ENCODE assay signal across 11 mouse cellular contexts in genomic region chr9:46433716-46434115, GRCm38 (mm10).
"Had no signal": no experiment of that assay in that cellular context is flagged by ENCODE, and none has a peak within 500 bp of the region (broad histone marks: within the 10 kb centered on the region; RNA-seq: fewer than 3 reads in every experiment).

No protein-coding gene starts in this region.

- H3K9me3 ChIP-seq: midbrain, embryonic 13.5 days had no signal

- H3K27ac ChIP-seq: limb, embryonic 10.5 days; liver, embryonic 12.5 days; midbrain, embryonic 13.5 days; neural tube, embryonic 12.5 days had no signal

- ATAC-seq: intestine, embryonic 16.5 days; liver, embryonic 12.5 days; midbrain, embryonic 13.5 days had no signal

- H3K4me2 ChIP-seq: liver, embryonic 12.5 days; midbrain, embryonic 13.5 days; neural tube, embryonic 12.5 days had no signal

- H3K4me3 ChIP-seq: limb, embryonic 10.5 days; liver, embryonic 12.5 days; midbrain, embryonic 13.5 days; neural tube, embryonic 12.5 days had no signal

- DNase-seq: kidney, adult 9 months; kidney, postnatal 10 days; lung, postnatal 36 days; retina, postnatal 1 day; right cerebral cortex, postnatal 4 days; thymus, postnatal 4 days had no signal

- H3K27me3 ChIP-seq: midbrain, embryonic 13.5 days; neural tube, embryonic 12.5 days had no signal

- H3K36me3 ChIP-seq: limb, embryonic 10.5 days; liver, embryonic 12.5 days; midbrain, embryonic 13.5 days; neural tube, embryonic 12.5 days had no signal

- H3K4me1 ChIP-seq: limb, embryonic 10.5 days; liver, embryonic 12.5 days; midbrain, embryonic 13.5 days; neural tube, embryonic 12.5 days had no signal

- H3K9ac ChIP-seq: liver, embryonic 12.5 days; midbrain, embryonic 13.5 days; neural tube, embryonic 12.5 days had no signal
